Mouse (Mus musculus): ENCODE data around the gene Kcnh2.

DNA sequence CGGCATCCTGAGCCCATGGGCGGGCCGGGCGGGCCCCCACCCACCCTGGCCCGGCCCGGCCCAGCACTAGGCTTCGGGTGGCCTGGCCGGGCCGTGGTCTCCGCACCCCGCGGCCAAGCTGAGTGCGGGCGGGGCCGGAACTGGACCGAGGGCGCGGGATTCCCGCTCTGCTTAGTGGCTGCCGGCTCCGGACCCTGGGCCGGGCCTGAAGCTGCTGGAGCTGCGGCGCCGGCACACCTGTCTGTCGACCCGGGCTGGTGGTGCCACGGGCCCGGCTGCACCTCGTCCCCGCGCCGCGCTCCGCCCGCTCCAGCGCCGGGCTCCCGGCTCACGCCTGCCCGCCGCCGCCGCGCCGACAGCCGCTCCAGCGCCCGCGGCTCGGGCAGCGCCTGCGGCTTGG lies at the start of gene Kcnh2:
- TF ChIP-seq CTCF (IDR thresholded peaks at IDR 0.05; ENCODE audit: extremely low read depth, insufficient read depth, insufficient read length, insufficient replicate concordance): no peak
- TF ChIP-seq POLR2A (IDR thresholded peaks at IDR 0.05; ENCODE audit: low read depth, low read length): no peak

All from spleen, adult 2 months (tissue).